In the genomic region with DNA sequence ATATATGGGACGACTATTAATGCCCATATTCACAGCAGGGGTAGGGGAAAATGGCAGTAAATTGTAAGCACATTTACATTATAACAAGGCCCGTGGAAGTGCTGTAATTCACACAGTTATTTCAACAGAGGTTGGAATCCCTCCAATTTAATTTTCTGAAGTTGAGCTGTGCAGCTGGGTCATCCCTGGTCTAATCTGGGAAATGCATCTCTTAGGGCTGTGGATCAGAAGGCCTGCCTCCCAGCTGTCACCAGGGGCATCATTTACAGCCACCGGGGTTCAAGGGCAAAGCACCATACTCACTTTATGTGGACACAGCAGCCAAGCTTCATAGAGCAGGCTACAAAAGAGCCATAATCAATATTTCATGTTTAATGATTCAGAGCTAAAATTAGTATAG, we compare ENCODE assay signal across 25 mouse cellular contexts. TPM values are rescaled to one million over a fixed set of nuclear protein-coding genes. Genes with fewer than 3 reads are reported as not detected.
DNase-seq lines count a peak whose midpoint lies in the region; ATAC-seq lines count a peak whose summit lies in the region.
"Had no signal": no experiment of that assay in that cellular context is flagged by ENCODE, and none has a peak within 500 bp of the region (broad histone marks: within the 10 kb centered on the region; RNA-seq: fewer than 3 reads in every experiment).

No protein-coding gene starts in this region.

- H3K27ac ChIP-seq in hindbrain, embryonic 14.5 days = no peak overlapping the region
- 0 out of 2 replicates have a peak overlapping the region, but pooled peaks have one; percentile 42 for H3K27ac ChIP-seq in midbrain, embryonic 12.5 days (replicated peaks)
- H3K27ac ChIP-seq in neural tube, embryonic 13.5 days (replicated peaks) = 0 out of 2 replicates have a peak overlapping the region, but pooled peaks have one; percentile 55
- H3K27ac ChIP-seq: embryonic facial prominence, embryonic 12.5 days; gastrocnemius, adult 2 months; limb, embryonic 12.5 days; liver, embryonic 12.5 days; stomach, embryonic 15.5 days had no signal

- no peaks in the 10 kb centered on the region for H3K4me1 ChIP-seq in hindbrain, embryonic 14.5 days (replicated peaks; ENCODE audit: control insufficient read depth, insufficient read depth, low read length)
- H3K4me1 ChIP-seq in midbrain, embryonic 12.5 days = no peaks in the 10 kb centered on the region
- H3K4me1 ChIP-seq in neural tube, embryonic 13.5 days (replicated peaks) = peaks cover 10% of the 10 kb centered on the region
- H3K4me1 ChIP-seq: embryonic facial prominence, embryonic 12.5 days; heart, embryonic 12.5 days; liver, embryonic 12.5 days; stomach, embryonic 15.5 days had no signal

- H3K36me3 ChIP-seq in hindbrain, embryonic 14.5 days (replicated peaks; ENCODE audit: control insufficient read depth, insufficient read depth) = no peaks in the 10 kb centered on the region
- H3K36me3 ChIP-seq in midbrain, embryonic 12.5 days = no peaks in the 10 kb centered on the region
- no peaks in the 10 kb centered on the region for H3K36me3 ChIP-seq in neural tube, embryonic 13.5 days
- H3K36me3 ChIP-seq: embryonic facial prominence, embryonic 12.5 days; heart, embryonic 12.5 days; limb, embryonic 12.5 days; liver, embryonic 12.5 days; stomach, embryonic 15.5 days had no signal

- intact Hi-C loops in left cerebral cortex, postnatal 4 days (cut with DNase I) = no loop called here
- intact Hi-C loops in gastrocnemius, postnatal 14 days (cut with DNase I; ENCODE audit: low total_unique reads) = no loop called here

- DNase-seq in left cerebral cortex, postnatal 4 days = peak; percentile 31
- DNase-seq in left cerebral cortex, adult 11 months (ENCODE audit: low spot score) = no peak
- DNase-seq in hindbrain, embryonic 14.5 days (ENCODE audit: low spot score) = peak; percentile 38
- no peak for DNase-seq in cerebellum, adult 11 months
- no peak for DNase-seq in embryo, embryonic 10 days (ENCODE audit: low spot score)
- DNase-seq in gastrocnemius, postnatal 14 days = no peak
- DNase-seq: adrenal gland, postnatal 10 days; cerebellum, adult 11-12 months; cerebellum, postnatal 14 days; gastrocnemius, adult 2 months; heart, adult 11 months; heart, postnatal 14 days; kidney, postnatal 36 days; lung, adult 2 months; right cerebral cortex, postnatal 25 days; thymus, adult 18-20 months had no signal

- no peak overlapping the region for H3K9ac ChIP-seq in hindbrain, embryonic 14.5 days
- H3K9ac ChIP-seq in midbrain, embryonic 12.5 days (replicated peaks) = no peak overlapping the region
- H3K9ac ChIP-seq in neural tube, embryonic 13.5 days = no peak overlapping the region
- H3K9ac ChIP-seq: embryonic facial prominence, embryonic 12.5 days; heart, embryonic 12.5 days; limb, embryonic 12.5 days; liver, embryonic 12.5 days; stomach, embryonic 15.5 days had no signal

- 15% methylated on average over 3 of the region's 3 CpGs for WGBS in hindbrain, embryonic 14.5 days
- 51% methylated on average over 3 of the region's 3 CpGs for WGBS in midbrain, embryonic 12.5 days
- WGBS in neural tube, embryonic 13.5 days = 14% methylated on average over 3 of the region's 3 CpGs

- peak; percentile 77; the same call in 1 of the 2 replicates for ATAC-seq in hindbrain, embryonic 14.5 days (ENCODE audit: low FRiP score)
- peak; percentile 75 for ATAC-seq in midbrain, embryonic 12.5 days (ENCODE audit: low FRiP score, low read depth)
- ATAC-seq in neural tube, embryonic 13.5 days (ENCODE audit: low read depth) = peak; percentile 86
- ATAC-seq: inflammation-experienced regulatory T-cells, adult 6 months; liver, embryonic 12.5 days had no signal

- H3K27me3 ChIP-seq in hindbrain, embryonic 14.5 days (ENCODE audit: control insufficient read depth, insufficient read depth, low read length) = no peaks in the 10 kb centered on the region
- H3K27me3 ChIP-seq in midbrain, embryonic 12.5 days = no peaks in the 10 kb centered on the region
- no peaks in the 10 kb centered on the region for H3K27me3 ChIP-seq in neural tube, embryonic 13.5 days
- H3K27me3 ChIP-seq: embryonic facial prominence, embryonic 12.5 days; heart, embryonic 12.5 days; liver, embryonic 12.5 days; stomach, embryonic 15.5 days had no signal

- H3K4me3 ChIP-seq in hindbrain, embryonic 14.5 days (replicated peaks; ENCODE audit: low read length) = no peak overlapping the region
- H3K4me3 ChIP-seq in midbrain, embryonic 12.5 days = no peak overlapping the region
- no peak overlapping the region for H3K4me3 ChIP-seq in neural tube, embryonic 13.5 days
- H3K4me3 ChIP-seq: embryonic facial prominence, embryonic 12.5 days; erythroblast, embryonic 14.5 days; gastrocnemius, adult 2 months; heart, embryonic 12.5 days; limb, embryonic 12.5 days; liver, embryonic 12.5 days; stomach, embryonic 15.5 days had no signal

- H3K9me3 ChIP-seq in hindbrain, embryonic 14.5 days (ENCODE audit: control insufficient read depth, low read length) = no peaks in the 10 kb centered on the region
- no peaks in the 10 kb centered on the region for H3K9me3 ChIP-seq in midbrain, embryonic 12.5 days
- no peaks in the 10 kb centered on the region for H3K9me3 ChIP-seq in neural tube, embryonic 13.5 days
- H3K9me3 ChIP-seq: embryonic facial prominence, embryonic 12.5 days; heart, embryonic 12.5 days; limb, embryonic 12.5 days; liver, embryonic 12.5 days; stomach, embryonic 15.5 days had no signal

- no peak overlapping the region for H3K4me2 ChIP-seq in hindbrain, embryonic 14.5 days (replicated peaks)
- no peak overlapping the region for H3K4me2 ChIP-seq in midbrain, embryonic 12.5 days (replicated peaks)
- no peak overlapping the region for H3K4me2 ChIP-seq in neural tube, embryonic 13.5 days
- H3K4me2 ChIP-seq: embryonic facial prominence, embryonic 12.5 days; heart, embryonic 12.5 days; limb, embryonic 12.5 days; liver, embryonic 12.5 days; stomach, embryonic 15.5 days had no signal

RNA-seq across cellular contexts. Expression of gene Schip1, which starts 28.5 kb away (rescaled TPM):
- total RNA-seq in left cerebral cortex, postnatal 4 days (2021) = 100 to 1,000 TPM; 113 to 126 TPM
- 163 and 172 TPM in 2 replicates for polyA plus RNA-seq in hindbrain, embryonic 14.5 days (2014; fragmentation: Nextera tagmentation; extraction: Ambion mirVana)
- polyA plus RNA-seq in midbrain, embryonic 12.5 days (2016; fragmentation: Nextera tagmentation; extraction: Ambion mirVana) = 101 and 108 TPM in 2 replicates
- 160 and 165 TPM in 2 replicates for polyA plus RNA-seq in neural tube, embryonic 13.5 days (2015; fragmentation: Nextera tagmentation; extraction: Ambion mirVana)
- 10 to 100 TPM; 75.2 to 90.8 TPM for total RNA-seq in gastrocnemius, postnatal 14 days (2021)

Comparison
In these comparisons a context has a peak if more than half of its experiments do, and no peak if none do; other contexts are left out.
1. DNase-seq: peak in left cerebral cortex, postnatal 4 days (single experiment) and hindbrain, embryonic 14.5 days (single experiment); none in left cerebral cortex, adult 11 months (single experiment), cerebellum, adult 11 months (single experiment), embryo, embryonic 10 days (single experiment) and gastrocnemius, postnatal 14 days (single experiment).
2. Peak in every context shown above with its lines, with median percentiles within 50 percentile points of each other: ATAC-seq.